Mouse (Mus musculus) forebrain, embryonic 13.5 days (tissue): ENCODE results near the gene Zfp982. TPM values are rescaled to one million over a fixed set of nuclear protein-coding genes. Genes with fewer than 3 reads are reported as not detected.
"Not testable (repeated sequence)": the region's sequence is repeated elsewhere in the genome, so short reads cannot be mapped to it uniquely, and the experiment has no call there.

Experiments used
- ATAC-seq: fragments of 200-750 bp; cut with Nextera tagmentation; 2 replicates; pipeline ENCODE4 v1.8.0; 2017
- H3K27ac ChIP-seq: fragments of 300-500 bp; sonication (generic); 2 replicates; pipeline ENCODE4 v1.5.1; 2015; ENCODE audit warnings: inconsistent platforms, mild to moderate bottlenecking, moderate library complexity
- H3K27me3 ChIP-seq: fragments of 300-500 bp; sonication (generic); 2 replicates; pipeline ENCODE4 v1.6.1; 2015; ENCODE audit warnings: mild to moderate bottlenecking, inconsistent platforms
- H3K36me3 ChIP-seq: fragments of 300-500 bp; sonication (generic); 2 replicates; pipeline ENCODE4 v1.6.1; 2015; ENCODE audit warnings: mild to moderate bottlenecking, inconsistent platforms; ENCODE audit not compliant: poor library complexity, severe bottlenecking
- H3K4me1 ChIP-seq: fragments of 300-500 bp; sonication (generic); 2 replicates; pipeline ENCODE4 v1.6.1; 2015; ENCODE audit warnings: inconsistent platforms
- H3K4me2 ChIP-seq: fragments of 300-500 bp; sonication (generic); 2 replicates; pipeline ENCODE4 v1.6.1; 2015; ENCODE audit warnings: inconsistent platforms, mild to moderate bottlenecking, moderate library complexity
- H3K4me3 ChIP-seq: fragments of 300-500 bp; sonication (generic); 2 replicates; pipeline ENCODE4 v1.5.1; 2015; ENCODE audit warnings: mild to moderate bottlenecking, inconsistent platforms
- H3K9ac ChIP-seq: fragments of 300-500 bp; sonication (generic); 2 replicates; pipeline ENCODE4 v1.6.1; 2015; ENCODE audit warnings: mild to moderate bottlenecking, inconsistent platforms
- H3K9me3 ChIP-seq: fragments of 300-500 bp; sonication (generic); replicated peaks from 2 replicates; pipeline ENCODE4 v1.6.1; 2016; ENCODE audit warnings: inconsistent platforms
- WGBS: fragments of 180-500 bp; shearing (Covaris S2); methylation state at CpG from one replicate; pipeline ENCODE4 v1.1.7; 2015; 5-methylcytosine and 5-hydroxymethylcytosine counted together
- polyA plus RNA-seq: library from polyadenylated mRNA; unstranded; fragments of >200 nt; fragmentation: Nextera tagmentation; extraction: Ambion mirVana; gene quantifications from 2 replicates; pipeline ENCODE4 v1.2.1, GENCODE M21; 2015

Gene Zfp982
- polyA plus RNA-seq, 1 experiment from 2014 or later = 1.5 TPM

- Histone ChIP-seq H3K4me1 (no peaks in the 10 kb centered on the region), H3K36me3 (no peaks in the 10 kb centered on the region), H3K27me3 (no peaks in the 10 kb centered on the region), H3K9ac (no peak overlapping the region), H3K27ac (no peak overlapping the region), H3K4me2 (no peak overlapping the region), H3K4me3 (no peak overlapping the region), H3K9me3 (peaks cover 66% of the 10 kb centered on the region)
- 87% methylated on average over 1 of the region's 1 CpGs for WGBS
- no peak for ATAC-seq
These were observed 32.9 kb downstream of the Zfp982 start for GRCm38 (mm10) chr4:147525125-147525524.

- no peak overlapping the region for H3K9ac ChIP-seq
- H3K9me3 ChIP-seq = peaks cover 44% of the 10 kb centered on the region
- no peak for ATAC-seq
- no peaks in the 10 kb centered on the region for H3K36me3 ChIP-seq
- H3K27me3 ChIP-seq = no peaks in the 10 kb centered on the region
- no peak overlapping the region for H3K27ac ChIP-seq
- 94% methylated on average over 1 of the region's 1 CpGs for WGBS
- H3K4me3 ChIP-seq = no peak overlapping the region
- H3K4me1 ChIP-seq = no peaks in the 10 kb centered on the region
- H3K4me2 ChIP-seq = no peak overlapping the region
These were observed 38.1 kb downstream of the Zfp982 start for GRCm38 (mm10) chr4:147530366-147530765.

- not testable (repeated sequence) for ATAC-seq, H3K4me2 ChIP-seq, H3K9ac ChIP-seq, H3K27me3 ChIP-seq, H3K4me3 ChIP-seq, H3K4me1 ChIP-seq, H3K27ac ChIP-seq, H3K36me3 ChIP-seq
- peaks cover 47% of the 10 kb centered on the region for H3K9me3 ChIP-seq
These were observed 43.7 kb downstream of the Zfp982 start for GRCm38 (mm10) chr4:147535916-147536315.

- Histone ChIP-seq H3K4me3 (no peak overlapping the region), H3K27me3 (no peaks in the 10 kb centered on the region), H3K9me3 (peaks cover 42% of the 10 kb centered on the region), H3K36me3 (no peaks in the 10 kb centered on the region), H3K27ac (no peak overlapping the region), H3K4me1 (no peaks in the 10 kb centered on the region), H3K4me2 (no peak overlapping the region), H3K9ac (no peak overlapping the region)
- WGBS = 81% methylated on average over 2 of the region's 2 CpGs
- no peak for ATAC-seq
These were observed 45.5 kb downstream of the Zfp982 start for GRCm38 (mm10) chr4:147537702-147538101.

GRCm38 (mm10) chr4:147539918-147540317, 47.7 kb downstream of the Zfp982 start, which contains the start of gene Gm16503:
Gene Gm16503, plus strand, starts transcription at chr4:147540218.
- H3K4me3 ChIP-seq, H3K36me3 ChIP-seq, H3K27ac ChIP-seq, H3K9ac ChIP-seq, H3K27me3 ChIP-seq, H3K4me2 ChIP-seq, ATAC-seq, H3K4me1 ChIP-seq: not testable (repeated sequence)
- H3K9me3 ChIP-seq = peaks cover 54% of the 10 kb centered on the region
- whole genome bisulfite sequencing = 84% methylated on average over 3 of the region's 3 CpGs

GRCm38 (mm10) chr4:147541105-147541504, 48.9 kb downstream of the Zfp982 start:
- Histone ChIP-seq H3K36me3 (no peaks in the 10 kb centered on the region), H3K4me3 (no peak overlapping the region), H3K27ac (no peak overlapping the region), H3K27me3 (no peaks in the 10 kb centered on the region), H3K9ac (no peak overlapping the region), H3K9me3 (peaks cover 46% of the 10 kb centered on the region), H3K4me1 (no peaks in the 10 kb centered on the region), H3K4me2 (no peak overlapping the region)
- no peak for ATAC-seq

GRCm38 (mm10) chr4:147553071-147553470, 60.9 kb downstream of the Zfp982 start, which contains the start of gene Zfp985:
Gene Zfp985, plus strand, starts transcription at chr4:147553277.
- not testable (repeated sequence) for ATAC-seq, H3K4me1 ChIP-seq, H3K4me2 ChIP-seq, H3K4me3 ChIP-seq, H3K9ac ChIP-seq, H3K27me3 ChIP-seq, H3K36me3 ChIP-seq, H3K27ac ChIP-seq
- peaks cover 24% of the 10 kb centered on the region for H3K9me3 ChIP-seq
- 72% methylated on average over 5 of the region's 5 CpGs for WGBS

- not testable (repeated sequence) for H3K9ac ChIP-seq, H3K27ac ChIP-seq, H3K36me3 ChIP-seq, H3K4me1 ChIP-seq, H3K27me3 ChIP-seq, H3K4me2 ChIP-seq, H3K4me3 ChIP-seq, ATAC-seq
- peaks cover 25% of the 10 kb centered on the region for H3K9me3 ChIP-seq
- 78% methylated on average over 2 of the region's 2 CpGs for WGBS
These were observed 62.1 kb downstream of the Zfp982 start for GRCm38 (mm10) chr4:147554361-147554760.

- not testable (repeated sequence) for H3K4me2 ChIP-seq, ATAC-seq, H3K4me1 ChIP-seq, H3K27ac ChIP-seq, H3K36me3 ChIP-seq, H3K9ac ChIP-seq, H3K27me3 ChIP-seq, H3K4me3 ChIP-seq
- 61% methylated on average over 1 of the region's 1 CpGs for WGBS
- H3K9me3 ChIP-seq = peaks cover 25% of the 10 kb centered on the region
These were observed 64.7 kb downstream of the Zfp982 start for GRCm38 (mm10) chr4:147556921-147557320.

- peaks cover 25% of the 10 kb centered on the region for H3K9me3 ChIP-seq
- not testable (repeated sequence) for H3K4me2 ChIP-seq, H3K27ac ChIP-seq, H3K4me3 ChIP-seq, H3K27me3 ChIP-seq, ATAC-seq, H3K36me3 ChIP-seq, H3K4me1 ChIP-seq, H3K9ac ChIP-seq
These were observed 65.8 kb downstream of the Zfp982 start for GRCm38 (mm10) chr4:147558011-147558410.

GRCm38 (mm10) chr4:147559096-147559495, 66.9 kb downstream of the Zfp982 start:
- not testable (repeated sequence) for H3K9ac ChIP-seq, H3K4me1 ChIP-seq, H3K27ac ChIP-seq, H3K4me3 ChIP-seq, H3K27me3 ChIP-seq, H3K36me3 ChIP-seq, H3K4me2 ChIP-seq, ATAC-seq
- 68% methylated on average over 1 of the region's 1 CpGs for WGBS
- H3K9me3 ChIP-seq = peaks cover 23% of the 10 kb centered on the region; the same call in 1 of the 2 replicates
